Mouse (Mus musculus): ENCODE measurements around the gene Clp1.
"Not testable (repeated sequence)": the region's sequence is repeated elsewhere in the genome, so short reads cannot be mapped to it uniquely, and the experiment has no call there.

The Clp1 gene

DNA sequence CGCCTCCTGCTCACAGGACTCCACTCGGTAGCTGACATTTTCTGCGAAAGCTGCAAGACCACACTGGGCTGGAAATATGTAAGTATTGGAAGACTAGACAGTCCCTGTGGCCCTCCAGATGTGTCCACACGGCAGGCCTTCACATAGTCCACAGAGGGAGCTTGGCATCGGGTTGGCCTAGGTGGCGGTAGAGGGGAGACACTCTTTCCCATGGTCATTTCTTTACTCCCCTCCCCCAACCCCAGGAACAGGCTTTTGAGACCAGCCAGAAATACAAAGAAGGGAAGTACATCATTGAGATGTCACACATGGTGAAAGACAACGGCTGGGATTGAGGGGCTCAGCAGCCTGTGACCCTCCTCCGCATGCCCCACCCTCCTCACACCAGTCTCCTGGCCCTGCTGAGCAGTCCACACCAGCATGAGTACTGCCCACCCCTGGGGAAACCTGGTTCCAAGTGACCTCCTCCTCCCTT, 10.3 kb upstream of the Clp1 start:
- no peak for DNase-seq

DNA sequence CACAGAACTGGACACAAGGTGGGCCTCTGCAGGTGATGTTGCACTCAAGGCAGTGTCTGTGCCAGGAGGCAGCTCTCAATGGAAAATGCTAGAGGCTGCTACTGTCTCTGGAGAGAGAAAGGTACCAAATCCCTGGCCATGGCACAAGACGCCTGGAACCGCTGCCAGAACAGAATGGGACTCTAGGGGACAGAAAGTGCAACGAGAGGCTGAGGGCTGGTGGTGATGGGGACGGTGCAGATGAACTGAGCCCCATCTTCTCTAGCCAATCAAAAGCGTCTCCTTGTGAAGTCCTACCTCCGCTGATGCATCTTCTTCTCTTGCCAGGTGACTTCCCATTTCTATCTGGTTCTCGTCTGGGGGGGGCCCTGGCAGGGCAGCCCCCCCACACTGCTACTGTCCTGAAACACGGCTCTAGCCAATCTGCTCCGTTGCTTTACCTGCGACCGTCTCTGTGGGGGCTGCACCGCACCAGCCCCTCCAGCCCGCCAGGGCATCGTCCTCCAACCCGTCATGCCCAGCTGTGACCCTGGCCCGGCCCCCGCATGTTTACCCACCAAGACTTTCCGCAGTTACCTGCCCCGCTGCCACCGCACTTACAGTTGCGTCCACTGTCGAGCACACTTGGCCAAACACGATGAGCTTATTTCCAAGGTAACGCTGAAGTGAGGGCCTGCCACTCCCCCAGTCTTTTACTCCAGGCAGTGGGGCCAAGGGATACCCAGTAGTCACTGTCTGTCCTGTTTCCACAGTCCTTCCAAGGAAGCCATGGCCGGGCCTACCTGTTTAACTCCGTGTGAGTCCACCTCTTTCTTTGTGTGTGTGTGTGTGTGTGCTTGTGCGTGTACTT, 9.4 kb upstream of the Clp1 start:
- no peak for DNase-seq

DNA sequence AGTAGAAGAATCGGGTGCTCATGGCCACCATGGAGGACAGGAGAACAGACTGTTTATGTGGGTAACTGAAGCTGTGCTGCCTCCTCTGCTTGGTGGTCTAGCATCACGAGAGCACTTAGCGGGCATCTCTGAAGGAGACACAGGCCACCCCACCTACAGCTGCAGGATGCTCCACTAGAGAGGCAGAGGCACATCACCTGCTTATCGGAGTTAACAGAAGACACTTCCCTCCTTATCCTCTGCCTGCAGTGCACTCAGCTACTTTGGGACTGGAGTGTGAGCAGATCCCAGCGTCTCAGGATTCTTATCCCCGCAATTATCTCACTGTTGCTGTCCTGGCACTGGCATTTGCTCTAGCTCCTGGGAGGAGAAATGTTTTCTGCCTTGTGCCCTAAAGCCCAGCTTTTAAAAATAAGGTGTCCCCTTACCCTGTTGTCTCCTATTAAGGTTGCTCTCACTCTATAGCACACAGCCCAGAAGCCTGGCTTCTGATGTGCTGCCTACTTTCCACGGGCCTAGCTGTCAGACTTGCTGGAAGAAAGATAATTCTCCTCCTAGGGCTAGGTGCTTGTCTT, 8.3 kb upstream of the Clp1 start:
- DNase-seq = no peak

DNA sequence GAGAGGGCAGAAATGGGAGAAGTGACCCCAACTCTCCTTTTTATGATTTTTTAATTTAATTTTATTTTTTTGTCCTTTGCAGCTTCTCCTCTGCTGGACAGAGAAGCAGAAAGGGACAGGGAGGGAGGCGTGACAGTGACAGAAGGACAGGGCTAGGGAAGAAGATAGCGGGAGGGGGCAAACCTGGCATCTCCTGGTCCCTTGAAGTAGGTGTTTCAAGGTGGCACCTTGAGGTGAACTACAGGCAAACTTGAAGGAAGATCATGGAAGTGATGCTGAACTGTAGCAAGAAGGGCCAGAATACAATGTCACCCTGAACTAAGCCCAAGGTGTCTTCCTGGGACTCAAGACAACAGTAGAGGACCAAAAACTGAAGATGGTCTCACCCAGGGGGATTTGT, 7.8 kb upstream of the Clp1 start:
- DNase-seq = no peak

DNA sequence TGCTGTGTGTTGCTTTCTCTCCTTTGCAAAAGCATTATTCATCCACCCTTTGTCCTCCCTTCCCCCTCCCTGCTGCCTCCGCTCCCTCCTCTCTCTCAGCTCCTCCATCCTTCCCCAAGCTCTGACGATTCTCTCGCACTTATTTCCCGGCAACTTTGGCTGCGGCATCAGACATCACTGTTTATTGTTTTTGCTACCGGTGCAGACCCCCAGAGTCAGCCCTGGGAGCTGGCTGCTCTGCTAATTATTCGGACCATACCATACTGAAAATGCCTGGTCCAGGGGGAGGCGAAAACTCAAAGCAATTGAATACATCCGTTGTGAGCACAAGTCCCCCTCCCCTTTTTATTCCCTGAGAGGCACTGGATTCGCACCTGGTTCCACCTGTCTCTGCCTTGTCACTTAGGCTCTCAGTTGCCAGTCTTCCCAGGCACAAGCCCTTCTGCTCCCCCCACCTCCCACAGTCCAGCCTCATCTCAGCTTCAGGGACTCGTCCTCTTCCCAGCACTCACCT, 7.3 kb upstream of the Clp1 start:
- peak in 1 of 2 experiments; percentile 7 for DNase-seq

DNA sequence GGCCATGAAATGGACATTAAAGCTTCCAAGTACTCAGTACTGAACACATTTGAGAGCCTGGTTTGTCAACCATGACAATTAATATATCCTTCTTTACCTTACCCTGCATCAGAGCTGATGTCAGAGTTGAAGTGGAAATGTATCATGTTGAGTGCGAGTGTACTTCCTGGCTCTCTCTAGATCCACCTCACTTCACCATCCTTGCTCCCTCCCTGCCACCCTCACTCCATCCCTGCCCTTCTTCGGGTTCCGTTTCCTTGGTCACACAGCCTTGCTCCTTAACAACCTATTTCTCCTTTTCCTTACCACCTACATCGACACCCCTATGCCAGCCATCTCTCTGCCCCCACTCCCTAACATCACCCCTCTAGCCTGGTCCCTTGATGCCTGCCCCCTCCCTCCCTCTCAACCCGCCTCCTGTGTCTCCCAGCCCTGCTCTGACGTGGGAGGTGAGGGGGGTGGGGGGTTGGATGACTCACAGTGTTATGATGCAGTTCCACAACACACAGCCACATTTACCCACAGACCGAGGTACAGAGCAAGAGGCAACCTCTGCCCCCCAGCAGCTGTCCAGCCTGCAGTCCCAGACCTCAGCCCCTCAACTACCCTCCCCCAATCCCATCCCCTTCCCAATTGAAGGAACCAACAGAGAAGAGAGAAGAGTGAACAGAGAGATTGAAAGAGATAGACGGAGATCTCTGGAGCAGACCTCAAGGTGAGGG, 6.6 kb upstream of the Clp1 start, which contains the start of gene Ypel4:
Ypel4 (plus strand) TSS at position 480 of the 722 bp plus-strand sequence.
- peak; percentile 63 to 74 for DNase-seq

DNA sequence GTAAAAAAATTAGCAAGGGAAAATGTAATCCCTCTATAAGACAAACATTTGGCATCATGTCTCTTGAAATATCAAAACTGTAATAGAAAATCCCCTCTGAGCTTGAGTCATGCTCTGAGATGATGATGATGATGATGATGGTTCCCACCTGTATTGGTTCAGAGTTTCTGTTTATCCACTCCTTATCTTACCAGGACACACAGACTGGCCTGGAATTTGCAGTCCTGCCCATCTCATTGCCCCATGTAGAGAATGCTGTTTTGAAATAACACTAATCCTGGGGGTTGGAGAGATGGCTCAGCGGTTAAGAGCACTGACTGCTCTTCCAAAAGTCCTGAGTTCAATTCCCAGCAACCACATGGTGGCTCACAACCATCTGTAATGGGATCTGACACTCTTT, 5.2 kb upstream of the Clp1 start:
- DNase-seq = no peak

DNA sequence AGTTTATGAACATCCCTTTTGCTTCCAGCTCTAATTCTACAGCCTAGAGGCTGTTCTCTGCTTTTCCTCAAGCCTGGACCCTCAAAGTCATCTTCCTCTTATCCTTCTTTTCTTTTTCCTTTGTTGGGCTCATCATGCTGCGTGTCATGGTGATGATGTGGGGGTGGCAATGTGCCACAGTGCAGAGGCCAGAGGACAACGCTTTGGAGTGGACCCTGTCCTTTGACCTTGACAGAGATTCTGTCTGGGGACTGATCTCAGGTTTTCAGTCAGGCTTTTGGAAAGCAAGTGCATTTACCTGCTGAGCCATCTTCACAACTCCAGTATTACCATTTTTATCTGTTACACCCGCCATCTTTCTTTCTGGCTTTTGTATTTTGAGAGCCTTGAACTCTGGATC, 4.1 kb upstream of the Clp1 start:
- DNase-seq = no peak

DNA sequence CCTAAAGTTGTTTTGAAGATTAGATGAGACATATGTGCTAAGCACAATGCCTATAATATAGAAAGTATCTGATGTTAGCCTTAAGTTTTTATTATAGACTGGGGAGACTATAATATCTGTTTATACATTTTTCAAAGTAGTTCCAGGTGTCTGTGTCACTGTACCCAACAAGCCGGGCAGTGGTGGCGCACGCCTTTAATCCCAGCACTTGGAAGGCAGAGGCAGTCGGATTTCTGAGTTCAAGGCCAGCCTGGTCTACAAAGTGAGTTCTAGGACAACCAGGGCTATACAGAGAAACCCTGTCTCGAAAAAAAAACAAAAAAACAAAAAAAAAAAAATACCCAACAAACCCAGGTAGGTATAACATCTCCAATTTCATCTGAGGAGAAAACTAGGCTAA, 1.0 kb upstream of the Clp1 start:
- DNase-seq = not testable (repeated sequence)

DNA sequence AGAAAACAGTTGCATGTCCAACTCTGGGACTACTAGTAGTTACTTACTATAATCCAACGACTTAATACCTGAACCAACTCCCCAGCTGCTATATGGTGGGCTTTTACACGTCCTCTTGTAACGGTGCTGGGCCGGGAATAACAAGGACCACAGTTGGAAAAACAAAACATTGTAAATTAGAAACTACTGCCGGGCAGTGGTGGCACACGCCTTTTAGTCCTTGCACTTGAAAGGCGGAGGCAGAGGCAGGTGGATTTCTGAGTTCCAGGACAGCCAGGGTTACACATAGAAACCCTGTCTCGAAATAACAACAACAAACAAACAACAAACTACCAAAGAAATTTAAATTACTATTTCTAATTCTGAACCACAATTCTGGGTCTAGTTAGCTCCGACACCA, 434 bp downstream of the Clp1 start:
- peak in 1 of 2 experiments; percentile 10 for DNase-seq

DNA sequence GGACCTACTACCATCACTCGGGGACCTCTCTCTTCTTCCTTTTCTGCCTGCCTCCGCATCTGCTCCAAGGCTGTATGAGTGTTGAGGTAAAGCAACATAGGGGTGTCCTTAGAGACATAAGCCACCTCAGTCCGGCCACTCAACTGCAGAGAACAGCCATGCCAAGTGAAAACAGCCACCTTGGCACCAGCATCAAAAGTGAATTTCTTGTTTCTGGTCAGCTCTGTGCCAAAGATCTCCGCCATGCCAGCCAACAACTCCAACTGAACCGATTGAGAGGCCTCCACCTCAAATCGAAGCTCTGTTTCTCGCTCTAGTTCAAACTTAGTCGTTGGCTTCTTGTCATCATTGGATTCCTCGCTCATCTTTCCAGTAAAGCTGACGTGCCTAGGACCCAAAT, 1.4 kb downstream of the Clp1 start:
- no peak for DNase-seq

DNA sequence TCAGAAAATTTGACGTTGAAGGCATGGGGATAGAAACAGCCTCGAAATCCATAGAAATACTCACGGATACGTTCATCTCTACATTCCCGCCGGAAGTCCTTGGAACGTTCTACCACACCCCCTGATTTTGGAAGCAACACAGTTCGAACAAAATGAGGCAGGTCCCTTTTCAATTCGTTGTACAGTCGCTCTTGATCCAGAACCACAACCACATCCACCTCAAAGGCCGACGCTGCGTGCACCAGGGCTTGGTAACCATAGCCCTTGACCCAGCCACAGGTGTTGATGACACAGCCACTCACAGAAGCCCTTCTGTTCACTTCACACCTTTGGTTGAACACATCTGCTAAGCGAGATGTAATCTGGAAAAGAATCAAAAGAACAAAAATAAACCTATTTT, 3.3 kb downstream of the Clp1 start:
- DNase-seq = no peak

DNA sequence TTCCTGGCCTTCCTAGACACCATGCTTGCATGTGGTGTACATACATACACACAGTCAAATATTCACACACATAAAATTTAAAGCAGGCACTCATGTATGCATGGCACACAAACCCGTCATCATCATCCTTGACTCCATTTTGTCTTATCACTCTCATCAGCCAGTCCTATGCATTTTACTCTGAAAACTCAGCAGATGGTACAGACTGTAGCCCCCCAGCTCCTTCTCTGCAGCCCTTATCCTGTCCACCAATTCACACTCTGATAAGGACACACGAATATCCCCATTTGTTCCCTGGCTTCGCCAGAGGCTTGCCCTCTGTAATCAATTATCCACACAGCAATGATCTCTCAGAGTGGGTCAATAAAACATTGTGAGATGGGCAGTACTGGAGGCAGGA, 6.0 kb downstream of the Clp1 start:
- DNase-seq = no peak

DNA sequence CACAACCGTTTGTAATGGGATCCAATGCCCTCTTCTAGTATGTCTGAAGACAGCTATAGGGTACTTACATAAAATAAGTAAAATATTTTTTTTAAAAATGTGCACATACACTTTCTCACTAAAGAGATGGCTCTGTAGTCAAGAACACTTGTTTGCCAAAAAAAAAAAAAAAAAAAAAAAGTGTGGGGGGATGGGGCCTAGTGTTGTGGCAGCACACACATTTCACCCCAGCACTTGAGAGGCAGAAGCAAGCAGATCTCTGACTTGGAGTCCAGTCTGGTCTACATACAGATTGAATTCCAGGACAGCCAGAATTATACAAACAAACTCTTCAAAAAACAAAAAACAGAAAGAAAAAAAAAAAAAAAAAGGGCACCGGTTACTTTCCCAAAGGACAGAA, 6.4 kb downstream of the Clp1 start:
- no peak for DNase-seq

DNA sequence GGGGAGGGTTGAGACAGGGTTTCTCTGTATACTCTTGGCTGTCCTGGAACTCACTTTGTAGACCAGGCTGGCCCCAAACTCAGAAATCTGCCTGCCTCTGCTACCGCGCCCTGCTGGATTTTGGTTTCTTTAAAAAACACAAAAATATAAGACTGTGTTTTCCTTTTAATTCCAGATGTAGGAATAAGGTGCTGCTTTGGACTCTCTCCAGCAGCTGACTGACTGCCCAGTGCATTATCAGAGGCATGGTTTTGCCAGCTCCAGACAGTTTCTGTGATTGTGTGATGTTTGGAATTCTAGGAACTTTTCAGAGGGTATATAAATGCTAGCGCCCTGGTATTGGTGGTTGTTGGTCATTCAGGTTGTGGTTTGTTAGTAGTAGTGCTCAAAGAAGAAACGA, 9.8 kb downstream of the Clp1 start:
- no peak for DNase-seq

DNA sequence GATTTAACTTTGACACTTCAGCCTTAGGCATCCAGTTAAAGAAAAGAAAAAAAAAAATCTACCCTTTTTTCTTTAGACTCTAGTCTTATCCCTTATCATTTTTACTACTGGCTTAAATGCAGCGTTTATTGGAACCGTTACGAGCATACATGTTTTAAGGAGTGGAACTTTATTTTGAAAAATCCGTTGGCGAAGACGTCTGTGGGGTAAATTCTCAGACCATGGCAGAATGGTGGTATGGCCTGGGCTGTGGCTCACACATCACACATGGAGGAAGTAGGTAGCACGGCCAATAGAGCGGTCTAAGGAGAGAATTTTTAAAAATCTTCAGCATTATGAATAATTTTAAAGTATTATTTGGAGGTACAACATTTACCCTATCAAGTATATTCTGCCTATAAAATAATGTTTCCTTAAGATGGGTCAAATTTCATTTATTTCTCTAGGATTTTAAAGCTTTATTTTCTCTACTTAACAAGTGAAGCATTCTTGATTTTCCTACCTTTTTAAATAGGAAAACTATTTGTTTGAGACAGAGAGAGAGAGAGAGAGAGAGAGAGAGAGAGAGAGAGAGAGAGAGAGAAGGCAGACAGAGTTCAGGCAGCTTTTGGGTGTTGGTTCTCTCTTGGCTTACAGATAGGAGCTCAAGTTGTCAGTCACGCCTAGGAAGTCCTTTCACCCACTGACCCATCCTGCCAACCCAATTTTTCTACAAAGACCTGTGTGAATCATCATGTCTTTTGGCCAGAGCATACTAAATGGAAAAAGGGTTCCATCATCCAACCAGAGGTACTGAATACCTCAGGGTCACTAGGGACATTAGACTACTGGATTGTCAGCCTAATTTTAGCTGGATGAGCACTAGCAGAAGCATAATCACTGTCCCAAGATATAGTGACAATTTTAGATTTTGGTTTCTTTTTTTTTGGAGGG, 10.5 kb downstream of the Clp1 start:
- DNase-seq = peak; percentile 15 to 22

DNA sequence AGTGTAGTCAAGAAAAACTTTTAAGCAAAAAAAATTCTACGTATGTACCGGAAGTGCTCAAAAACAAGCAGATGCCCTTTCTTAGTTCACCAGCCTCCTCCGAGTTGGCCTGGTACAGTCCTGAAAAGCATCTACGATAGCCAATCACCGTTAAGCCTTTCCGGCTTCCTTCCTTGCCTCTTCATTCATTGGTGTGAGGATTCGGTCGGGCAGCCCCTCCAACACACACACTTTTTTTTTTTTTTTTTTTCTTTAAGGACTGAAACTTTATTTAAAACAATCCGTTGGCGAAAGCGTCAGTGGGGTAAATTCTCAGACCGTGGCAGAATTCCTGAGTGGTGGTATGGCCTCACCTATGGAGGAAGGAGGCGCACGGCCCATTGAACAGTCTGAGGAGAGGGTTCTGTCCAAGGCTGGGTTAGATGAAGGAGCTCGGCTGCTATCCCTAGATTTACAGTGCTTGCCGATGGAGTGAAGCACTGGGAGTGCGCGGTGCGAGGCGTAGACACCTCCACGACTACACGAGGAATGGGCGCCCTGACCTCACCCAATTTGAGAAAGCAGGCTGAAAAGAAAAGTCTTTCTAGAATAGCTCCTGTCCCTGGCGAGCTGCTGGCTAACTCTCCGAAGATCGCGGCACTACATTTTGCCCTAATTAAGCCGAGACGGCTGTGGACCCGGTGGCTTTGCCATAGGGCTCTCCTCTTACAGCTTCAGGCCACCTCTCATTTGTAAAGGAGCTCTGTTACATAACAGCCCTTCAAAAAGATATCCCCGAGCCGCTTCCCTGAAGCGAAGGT, 11.4 kb downstream of the Clp1 start:
- peak in 1 of 2 experiments; percentile 73 for DNase-seq

DNA sequence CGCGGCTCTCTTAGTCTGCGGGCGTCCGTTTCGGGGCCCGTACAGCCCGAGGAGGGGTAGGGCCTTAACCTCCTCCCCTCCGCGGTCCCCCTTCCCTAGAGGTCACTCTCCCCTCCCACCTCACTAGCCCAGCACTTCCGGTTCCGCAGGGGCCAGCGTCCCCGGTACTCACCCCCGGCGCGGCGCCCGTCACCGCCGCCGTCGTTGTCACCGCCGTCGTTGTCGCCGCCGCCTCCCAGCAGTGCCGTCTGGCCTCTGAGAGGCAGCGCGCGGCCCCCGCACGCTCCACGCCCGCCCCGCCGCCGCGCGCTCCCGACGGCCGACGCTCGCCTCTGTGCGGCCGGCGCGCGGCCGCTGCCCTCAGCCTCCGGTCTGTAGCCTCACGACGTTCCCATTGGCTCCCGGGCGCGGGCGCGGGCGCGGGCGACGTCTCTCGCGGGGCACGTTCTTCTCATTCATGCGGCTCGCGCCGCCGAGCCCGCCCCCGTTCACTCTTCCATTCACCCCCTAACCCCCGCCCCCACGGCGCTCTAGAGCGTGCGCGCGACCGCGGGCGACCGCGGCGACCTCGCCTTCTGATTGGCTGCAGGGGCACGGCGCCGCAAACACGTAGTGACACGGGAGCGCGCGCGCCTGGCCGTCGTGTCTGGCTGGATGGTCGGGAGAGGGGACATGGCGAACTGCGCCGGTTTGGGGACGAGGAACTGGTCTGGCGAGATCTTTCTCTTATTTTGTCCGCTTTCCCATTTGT, 12.2 kb downstream of the Clp1 start, which contains the start of gene Zdhhc5:
Zdhhc5 (minus strand) TSS at position 370 of the 751 bp plus-strand sequence.
- DNase-seq = peak; percentile 99 to 100

DNA sequence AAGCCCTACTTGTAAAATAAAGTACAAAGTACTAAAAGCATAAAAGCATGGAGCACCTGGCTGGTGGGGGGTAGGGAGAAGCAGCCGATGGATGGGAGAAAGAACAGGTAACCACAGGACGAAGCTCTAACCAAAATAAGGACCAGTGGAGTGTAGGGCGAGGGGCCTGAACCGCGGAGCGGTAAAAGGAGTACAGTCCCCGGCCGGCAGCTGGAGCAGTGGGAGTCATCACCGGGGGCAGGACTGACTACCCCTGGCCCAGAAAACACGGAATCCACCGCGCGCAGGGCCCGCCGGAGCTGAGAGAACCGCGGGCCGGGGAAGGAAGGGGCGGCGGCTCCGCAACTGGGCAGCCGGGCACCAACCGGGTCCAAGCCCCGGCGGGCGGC, 12.7 kb downstream of the Clp1 start:
- no peak for DNase-seq

DNA sequence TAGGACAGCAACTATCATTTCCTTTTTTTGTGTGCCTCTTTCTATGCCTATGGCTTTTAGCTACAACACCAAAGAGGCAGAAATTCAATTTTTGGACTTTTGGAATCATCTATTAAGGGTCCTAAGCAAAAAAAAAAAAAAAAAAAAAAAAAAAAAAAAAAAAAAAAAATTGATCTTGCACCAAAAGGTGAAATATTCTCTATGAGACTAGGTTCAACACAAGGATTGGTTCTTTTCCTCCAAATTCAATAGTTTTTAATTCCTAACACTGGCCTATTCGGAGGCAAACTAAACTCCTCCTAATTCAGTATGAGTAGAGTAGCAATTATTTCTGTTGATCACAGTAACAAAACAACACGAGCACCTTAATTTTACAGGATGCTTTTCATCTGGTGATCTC, 15.3 kb downstream of the Clp1 start:
- no peak for DNase-seq

DNA sequence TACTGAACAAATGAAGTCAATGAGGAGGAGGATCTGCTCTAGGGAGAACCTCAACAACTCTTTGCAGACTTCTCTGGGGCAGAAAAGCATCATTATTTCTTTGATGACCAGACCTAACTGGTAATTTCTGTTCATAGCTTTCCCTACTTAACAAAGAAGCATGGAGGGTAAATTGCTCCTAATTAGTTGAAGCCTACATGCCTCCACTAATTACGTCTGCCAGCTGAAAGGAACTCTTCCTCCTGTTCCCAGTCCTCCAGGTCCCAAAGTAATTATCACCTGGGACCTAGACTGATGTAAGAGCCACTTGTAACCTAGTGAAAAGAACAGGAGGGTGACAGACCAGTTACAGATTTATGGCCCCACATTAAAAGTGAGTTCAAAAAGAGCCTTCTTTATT, 19.6 kb downstream of the Clp1 start:
- no peak for DNase-seq

Measured in B cell, adult 2 months (primary cell).